Mouse (Mus musculus) cortical plate, adult 2 months (tissue): Measurements from ENCODE around the gene Itga5. TPM values are rescaled to one million over a fixed set of nuclear protein-coding genes. Genes with fewer than 3 reads are reported as not detected.

Experiments used
- H3K27ac ChIP-seq: fragments of 200-500 bp; 2 replicates; pipeline ENCODE4 v1.5.1; 2012; ENCODE audit warnings: low read length, control low read depth, inconsistent platforms; ENCODE audit not compliant: insufficient read depth
- H3K4me1 ChIP-seq: fragments of 200-500 bp; 2 replicates; pipeline ENCODE4 v1.6.1; 2011; ENCODE audit warnings: low read length; ENCODE audit not compliant: control insufficient read depth, insufficient read depth
- H3K4me3 ChIP-seq: fragments of 200-500 bp; 2 replicates; pipeline ENCODE4 v1.5.1; 2011; ENCODE audit warnings: mild to moderate bottlenecking, low read length, control low read depth; ENCODE audit not compliant: insufficient read depth
- CTCF ChIP-seq: fragments of 200-500 bp; IDR thresholded peaks from 2 replicates; pipeline ENCODE4 v1.5.1; 2011; ENCODE audit warnings: mild to moderate bottlenecking, control low read depth, low read length; ENCODE audit not compliant: insufficient read depth; ENCODE audit errors: extremely low read depth
- POLR2A ChIP-seq: fragments of 200-500 bp; IDR thresholded peaks from 2 replicates; pipeline ENCODE4 v1.6.1; 2011; ENCODE audit warnings: mild to moderate bottlenecking, low read length, control low read depth; ENCODE audit not compliant: insufficient read depth; ENCODE audit errors: extremely low read depth
- polyA plus RNA-seq: library from polyadenylated mRNA; depleted of rRNA; stranded (reverse); fragments of >200 nt; gene quantifications from 2 replicates; pipeline ENCODE4 v1.2.3, GENCODE M21; 2012

Itga5 gene
- polyA plus RNA-seq, 1 experiment: 3.8 TPM

GRCm38 (mm10) chr15:103356130-103356529 lies 10.4 kb downstream of the Itga5 start:
- Histone ChIP-seq H3K27ac (no peak overlapping the region), H3K4me3 (no peak overlapping the region), H3K4me1 (no peaks in the 10 kb centered on the region)
- no peak for TF ChIP-seq POLR2A
- TF ChIP-seq CTCF: no peak

GRCm38 (mm10) chr15:103355420-103355819 lies 11.1 kb downstream of the Itga5 start:
- H3K4me1 ChIP-seq: no peaks in the 10 kb centered on the region
- H3K4me3 ChIP-seq: no peak overlapping the region
- TF ChIP-seq POLR2A (no peak), CTCF (no peak)
- no peak overlapping the region for H3K27ac ChIP-seq

DNA sequence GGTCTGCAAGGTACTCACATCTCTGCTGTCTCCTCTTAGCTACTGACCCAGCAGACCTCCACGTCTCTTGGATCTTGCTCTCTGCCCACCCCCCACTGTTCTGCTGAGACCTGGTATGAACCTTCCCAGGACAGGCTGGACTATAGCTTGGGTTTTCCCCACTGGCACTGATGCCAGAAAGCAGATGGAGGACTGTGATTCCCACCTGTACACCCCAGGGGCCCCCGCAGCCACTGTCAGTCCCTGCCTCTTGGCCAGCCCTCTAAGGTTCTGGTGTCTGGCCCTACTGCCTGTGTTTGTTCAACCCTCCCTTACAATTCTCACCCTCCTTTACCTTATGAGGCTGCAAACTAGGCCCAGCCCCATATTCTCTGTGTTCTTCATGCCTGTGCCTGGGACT lies 11.9 kb downstream of the Itga5 start:
- TF ChIP-seq POLR2A: no peak
- no peak for TF ChIP-seq CTCF
- Histone ChIP-seq H3K4me1 (no peaks in the 10 kb centered on the region), H3K4me3 (no peak overlapping the region), H3K27ac (no peak overlapping the region)

DNA sequence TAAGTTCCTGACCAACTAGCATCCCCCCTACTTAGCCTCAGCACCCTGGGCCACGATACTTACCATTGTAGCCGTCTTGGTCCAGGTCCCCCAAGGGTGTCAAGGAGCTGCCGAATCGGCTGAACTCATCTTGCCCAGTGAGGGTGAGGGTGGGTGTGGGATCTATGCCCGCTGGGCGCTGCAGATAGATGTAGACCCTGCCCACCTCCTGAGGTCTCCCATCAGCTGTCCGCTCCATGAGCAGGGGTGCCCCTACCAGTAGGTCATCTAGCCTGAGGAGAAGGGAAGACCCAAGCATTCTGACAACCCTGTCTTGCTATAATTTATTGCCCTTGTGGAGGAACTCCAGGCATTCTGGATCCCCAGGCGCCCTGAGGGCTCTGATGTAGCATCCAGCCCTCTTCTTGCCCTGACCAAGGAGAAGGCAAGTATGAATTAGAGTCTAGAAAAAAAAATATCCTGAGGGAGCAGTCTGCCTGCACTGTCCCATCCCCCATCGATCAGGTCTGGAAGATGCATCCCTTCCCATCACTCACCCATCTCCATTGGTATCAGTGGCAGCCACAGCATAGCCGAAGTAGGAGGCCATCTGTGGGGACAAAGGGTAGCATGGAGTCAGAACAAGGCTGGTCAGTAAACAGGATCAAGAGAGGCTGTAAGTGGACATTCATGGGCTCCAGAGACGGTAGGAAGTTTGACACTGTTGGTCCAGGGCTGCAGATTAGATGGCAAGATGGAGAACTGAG lies 12.9 kb downstream of the Itga5 start:
- Histone ChIP-seq H3K4me3 (no peak overlapping the region), H3K27ac (no peak overlapping the region), H3K4me1 (no peaks in the 10 kb centered on the region)
- no peak for TF ChIP-seq POLR2A
- no peak for TF ChIP-seq CTCF

- no peaks in the 10 kb centered on the region for H3K4me1 ChIP-seq
- H3K27ac ChIP-seq: no peak overlapping the region
- no peak for TF ChIP-seq POLR2A
- peak; percentile 79 for TF ChIP-seq CTCF
- no peak overlapping the region for H3K4me3 ChIP-seq
Measured at GRCm38 (mm10) chr15:103352856-103353255, 13.7 kb downstream of the Itga5 start.

GRCm38 (mm10) chr15:103347275-103347684 lies 19.3 kb downstream of the Itga5 start:
- Histone ChIP-seq H3K4me1 (peaks cover 3% of the 10 kb centered on the region; the same call in 1 of the 2 replicates), H3K27ac (no peak overlapping the region), H3K4me3 (no peak overlapping the region)
- TF ChIP-seq POLR2A (no peak), CTCF (peak; percentile 82)

- Histone ChIP-seq H3K4me3 (no peak overlapping the region), H3K27ac (no peak overlapping the region), H3K4me1 (peaks cover 3% of the 10 kb centered on the region; the same call in 1 of the 2 replicates)
- TF ChIP-seq POLR2A (no peak), CTCF (no peak)
Measured at GRCm38 (mm10) chr15:103345789-103346188, 20.8 kb downstream of the Itga5 start.

DNA sequence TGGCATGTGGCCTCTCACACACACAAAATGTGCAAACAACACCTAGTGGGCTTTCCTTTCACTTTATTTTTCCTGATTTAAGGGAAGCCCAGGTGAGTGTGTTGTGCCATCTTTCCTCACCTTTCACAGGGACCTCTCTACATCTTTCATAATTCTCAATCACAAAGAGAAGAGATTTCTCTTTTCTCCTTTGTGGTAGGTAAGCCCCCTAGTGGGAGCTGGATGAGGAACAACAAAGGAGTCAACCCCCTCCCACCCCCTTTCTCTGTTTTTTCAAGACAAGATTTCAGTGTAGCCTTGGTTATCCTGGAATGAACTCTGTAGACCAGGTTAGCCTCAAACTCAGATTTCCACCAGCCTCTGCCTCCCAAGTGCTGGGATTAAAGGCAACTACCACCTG lies 23.0 kb downstream of the Itga5 start:
- TF ChIP-seq CTCF (no peak), POLR2A (no peak)
- Histone ChIP-seq H3K4me1 (peaks cover 3% of the 10 kb centered on the region; the same call in 1 of the 2 replicates), H3K27ac (no peak overlapping the region), H3K4me3 (no peak overlapping the region)

- Histone ChIP-seq H3K27ac (no peak overlapping the region), H3K4me3 (no peak overlapping the region), H3K4me1 (peaks cover 3% of the 10 kb centered on the region; the same call in 1 of the 2 replicates)
- TF ChIP-seq POLR2A (no peak), CTCF (no peak)
Measured at GRCm38 (mm10) chr15:103343008-103343407, 23.6 kb downstream of the Itga5 start.

DNA sequence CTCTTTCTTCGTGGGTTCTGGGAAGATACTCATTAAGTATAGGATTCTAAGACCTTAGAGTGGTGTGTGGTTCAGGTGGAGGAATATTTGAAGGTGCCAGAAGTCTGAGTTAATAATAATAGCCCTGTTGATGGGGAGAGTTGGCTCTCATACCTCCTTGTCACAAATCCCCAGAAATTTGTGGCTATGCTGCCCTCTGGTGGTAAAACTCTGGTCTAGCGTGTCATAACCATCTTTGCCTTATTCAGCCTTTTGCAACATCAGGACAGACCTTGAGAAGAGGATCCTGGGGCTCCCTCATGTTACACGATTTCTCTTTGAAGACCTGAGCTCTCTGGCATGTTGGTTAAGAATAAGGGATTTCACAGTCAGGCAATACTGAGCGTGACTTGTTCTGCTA lies 24.1 kb downstream of the Itga5 start:
- Histone ChIP-seq H3K27ac (0 out of 2 replicates have a peak overlapping the region, but pooled peaks have one; percentile 17), H3K4me1 (peaks cover 3% of the 10 kb centered on the region; the same call in 1 of the 2 replicates), H3K4me3 (no peak overlapping the region)
- TF ChIP-seq CTCF (peak; percentile 77), POLR2A (no peak)

GRCm38 (mm10) chr15:103341547-103341946 lies 25.0 kb downstream of the Itga5 start:
- TF ChIP-seq CTCF (no peak), POLR2A (no peak)
- Histone ChIP-seq H3K4me1 (peaks cover 3% of the 10 kb centered on the region; the same call in 1 of the 2 replicates), H3K27ac (0 out of 2 replicates have a peak overlapping the region, but pooled peaks have one; percentile 17), H3K4me3 (peak overlapping the region; percentile 69)
